8 mouse cellular contexts compared by ENCODE assay signal in the genomic region with DNA sequence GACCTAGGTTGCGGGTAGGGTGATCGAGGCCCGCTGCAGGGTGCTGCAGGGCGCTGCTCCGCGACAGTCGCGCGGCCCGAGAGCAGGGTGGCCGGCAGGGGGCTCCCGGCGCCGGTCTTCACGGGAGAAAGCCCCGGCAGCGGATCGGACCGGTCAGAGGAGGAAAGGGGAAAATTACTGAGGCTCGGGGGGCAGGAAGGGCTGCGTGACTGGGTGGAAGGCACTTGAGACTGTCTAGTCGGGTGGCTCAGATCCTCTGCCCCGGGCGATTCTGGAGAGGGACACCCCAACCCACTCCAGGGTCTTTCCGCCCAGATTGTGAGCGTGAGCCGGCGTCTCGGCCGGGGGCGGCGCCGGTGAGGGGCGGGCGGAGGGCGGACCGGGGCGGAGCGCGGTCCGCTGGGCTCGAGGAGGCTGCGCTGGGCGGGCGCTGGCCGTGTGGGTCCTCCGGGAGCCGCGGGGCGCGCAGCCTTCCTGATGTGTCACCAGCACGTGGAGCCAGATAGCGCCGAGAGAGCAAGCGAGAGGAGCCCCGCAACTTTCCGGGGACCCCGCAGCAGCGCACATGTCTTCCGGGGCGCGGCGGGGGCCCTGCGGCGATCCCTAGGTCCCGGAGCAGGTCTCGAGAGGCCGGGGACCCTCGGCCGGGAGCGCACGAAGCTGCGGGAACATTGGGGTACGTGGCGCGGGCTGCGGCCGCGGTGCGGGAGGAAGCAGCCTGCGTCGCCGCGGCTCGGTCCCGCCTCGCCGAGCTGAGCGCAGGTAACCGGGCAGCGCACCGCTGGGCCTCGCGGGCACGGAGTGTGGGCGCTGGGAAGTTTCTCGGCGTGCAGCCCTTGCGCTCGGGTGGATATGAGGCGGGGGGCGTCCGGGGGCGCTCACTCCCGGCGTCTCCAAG.
A peak's percentile ranks its signal among the peaks of the same experiment; 100 is the strongest.
DNase-seq lines count a peak whose midpoint lies in the region; ATAC-seq and TF ChIP-seq lines count a peak whose summit lies in the region.

No protein-coding gene starts in this region.

- no peak for TF ChIP-seq EP300 in liver, embryonic 14.5 days (IDR thresholded peaks at IDR 0.05; ENCODE audit: low read depth)

- H3K36me3 ChIP-seq in embryonic facial prominence, embryonic 13.5 days = no peaks in the 10 kb centered on the region
- no peaks in the 10 kb centered on the region for H3K36me3 ChIP-seq in heart, embryonic 13.5 days
- no peaks in the 10 kb centered on the region for H3K36me3 ChIP-seq in kidney, postnatal 0 days (ENCODE audit: insufficient read depth, low read length)
- H3K36me3 ChIP-seq in liver, embryonic 14.5 days (replicated peaks; ENCODE audit: control insufficient read depth, insufficient read depth, low read depth) = no peaks in the 10 kb centered on the region
- H3K36me3 ChIP-seq in stomach, embryonic 15.5 days = no peaks in the 10 kb centered on the region

- H3K27me3 ChIP-seq in embryonic facial prominence, embryonic 13.5 days = peaks cover 40% of the 10 kb centered on the region
- H3K27me3 ChIP-seq in heart, embryonic 13.5 days (replicated peaks) = peaks cover 53% of the 10 kb centered on the region
- no peaks in the 10 kb centered on the region for H3K27me3 ChIP-seq in kidney, postnatal 0 days (ENCODE audit: insufficient read depth, low read length)
- peaks cover 53% of the 10 kb centered on the region for H3K27me3 ChIP-seq in liver, embryonic 14.5 days (ENCODE audit: control insufficient read depth, insufficient read depth, low read length)
- 0 out of 2 replicates have a peak, but pooled peaks cover 7% of the 10 kb centered on the region for H3K27me3 ChIP-seq in stomach, embryonic 15.5 days (replicated peaks)

- peaks cover 35% of the 10 kb centered on the region for H3K4me1 ChIP-seq in embryonic facial prominence, embryonic 13.5 days
- H3K4me1 ChIP-seq in heart, embryonic 13.5 days = peaks cover 27% of the 10 kb centered on the region
- H3K4me1 ChIP-seq in kidney, postnatal 0 days (replicated peaks; ENCODE audit: insufficient read depth, low read length) = peaks cover 35% of the 10 kb centered on the region
- 0 out of 4 replicates have a peak, but pooled peaks cover 0 to under 1% of the 10 kb centered on the region in 2 experiments for H3K4me1 ChIP-seq in liver, embryonic 14.5 days (replicated peaks; ENCODE audit: control insufficient read depth in 2 of 2, insufficient read depth in 2 of 2, low read length in 1 of 2)
- H3K4me1 ChIP-seq in stomach, embryonic 15.5 days = peaks cover 38% of the 10 kb centered on the region

- no peaks in the 10 kb centered on the region for H3K9me3 ChIP-seq in embryonic facial prominence, embryonic 13.5 days
- no peaks in the 10 kb centered on the region for H3K9me3 ChIP-seq in heart, embryonic 13.5 days
- H3K9me3 ChIP-seq in kidney, postnatal 0 days (replicated peaks; ENCODE audit: low read length) = no peaks in the 10 kb centered on the region
- H3K9me3 ChIP-seq in liver, embryonic 14.5 days (ENCODE audit: control insufficient read depth, low read length) = no peaks in the 10 kb centered on the region
- H3K9me3 ChIP-seq in stomach, embryonic 15.5 days = no peaks in the 10 kb centered on the region

- peak; percentile 67 for ATAC-seq in embryonic facial prominence, embryonic 13.5 days (ENCODE audit: insufficient number of reproducible peaks, insufficient read depth, low FRiP score, low TSS enrichment, low read depth)
- peak; percentile 62 for ATAC-seq in heart, embryonic 13.5 days (ENCODE audit: extremely low read depth, insufficient number of reproducible peaks, low FRiP score, low TSS enrichment)
- peak; percentile 83 for ATAC-seq in kidney, postnatal 0 days (replicated peaks; ENCODE audit: low FRiP score, low read depth)
- peak; percentile 77 for ATAC-seq in liver, embryonic 14.5 days (ENCODE audit: insufficient read depth)
- ATAC-seq in stomach, embryonic 15.5 days (ENCODE audit: insufficient read depth, low FRiP score, low read depth) = peak; percentile 88

- WGBS in embryonic facial prominence, embryonic 13.5 days = under 1% methylated on average over 105 of the region's 106 CpGs
- under 1% methylated on average over 106 of the region's 106 CpGs for WGBS in heart, embryonic 13.5 days
- WGBS in kidney, postnatal 0 days = under 1% methylated on average over 102 of the region's 106 CpGs
- WGBS in liver, embryonic 14.5 days (ENCODE audit: insufficient replicate concordance) = under 1% methylated on average over 103 of the region's 106 CpGs
- under 1% methylated on average over 105 of the region's 106 CpGs for WGBS in stomach, embryonic 15.5 days

- peak; percentile 89 for TF ChIP-seq CTCF in kidney, postnatal 0 days (IDR thresholded peaks at IDR 0.05; ENCODE audit: low read depth)
- TF ChIP-seq CTCF in liver, embryonic 14.5 days (IDR thresholded peaks at IDR 0.05; ENCODE audit: low read depth) = peak; percentile 62

- DNase-seq in 3T3-L1 (ENCODE audit: low read depth, low spot score) = peak; percentile 79
- DNase-seq in adrenal gland, postnatal 25 days = peak; percentile 93
- DNase-seq in kidney, postnatal 0 days (ENCODE audit: low spot score) = peak; percentile 93
- peak in 1 of 3 experiments; percentile 23 for DNase-seq in liver, embryonic 14.5 days (ENCODE audit: low read depth in 3 of 3, low spot score in 3 of 3)
- peak; percentile 87 for DNase-seq in neural tube, embryonic 10.5 days (ENCODE audit: extremely low spot score, low spot score)

- peak overlapping the region; percentile 60; the same call in 1 of the 2 replicates for H3K27ac ChIP-seq in embryonic facial prominence, embryonic 13.5 days
- peak overlapping the region; percentile 48; the same call in 1 of the 2 replicates for H3K27ac ChIP-seq in heart, embryonic 13.5 days (replicated peaks)
- peak overlapping the region; percentile 70 for H3K27ac ChIP-seq in kidney, postnatal 0 days
- no peak overlapping the region for H3K27ac ChIP-seq in liver, embryonic 14.5 days
- H3K27ac ChIP-seq in stomach, embryonic 15.5 days = peak overlapping the region; percentile 73; the same call in 1 of the 2 replicates

- peak overlapping the region; percentile 73 for H3K4me3 ChIP-seq in embryonic facial prominence, embryonic 13.5 days
- peak overlapping the region; percentile 74 for H3K4me3 ChIP-seq in heart, embryonic 13.5 days
- H3K4me3 ChIP-seq in kidney, postnatal 0 days (replicated peaks; ENCODE audit: low read depth, low read length) = peak overlapping the region; percentile 67
- peak overlapping the region; percentile 52 to 57 for H3K4me3 ChIP-seq in liver, embryonic 14.5 days (ENCODE audit: insufficient read depth in 1 of 2, low read depth in 2 of 2, low read length in 2 of 2)
- H3K4me3 ChIP-seq in stomach, embryonic 15.5 days (replicated peaks) = peak overlapping the region; percentile 62

- peak overlapping the region; percentile 94 for H3K4me2 ChIP-seq in embryonic facial prominence, embryonic 13.5 days
- peak overlapping the region; percentile 100 for H3K4me2 ChIP-seq in heart, embryonic 13.5 days
- H3K4me2 ChIP-seq in kidney, postnatal 0 days (ENCODE audit: low read length) = peak overlapping the region; percentile 100
- H3K4me2 ChIP-seq in liver, embryonic 14.5 days (ENCODE audit: low read depth) = peak overlapping the region; percentile 73
- H3K4me2 ChIP-seq in stomach, embryonic 15.5 days = peak overlapping the region; percentile 94

- peak overlapping the region; percentile 81 for H3K9ac ChIP-seq in embryonic facial prominence, embryonic 13.5 days
- peak overlapping the region; percentile 82 for H3K9ac ChIP-seq in heart, embryonic 13.5 days
- H3K9ac ChIP-seq in kidney, postnatal 0 days (ENCODE audit: low read depth, low read length) = peak overlapping the region; percentile 78
- H3K9ac ChIP-seq in liver, embryonic 14.5 days (replicated peaks) = peak overlapping the region; percentile 34; the same call in 1 of the 2 replicates
- peak overlapping the region; percentile 46 for H3K9ac ChIP-seq in stomach, embryonic 15.5 days
